Mouse (Mus musculus): ENCODE measurements around the gene Arhgdib. TPM values are rescaled to one million over a fixed set of nuclear protein-coding genes. Genes with fewer than 3 reads are reported as not detected.
"Not testable (repeated sequence)": the region's sequence is repeated elsewhere in the genome, so short reads cannot be mapped to it uniquely, and the experiment has no call there.

The Arhgdib gene
- total RNA-seq, 2 experiments from 2014 or later = 16.6 to 17.0 TPM

DNA sequence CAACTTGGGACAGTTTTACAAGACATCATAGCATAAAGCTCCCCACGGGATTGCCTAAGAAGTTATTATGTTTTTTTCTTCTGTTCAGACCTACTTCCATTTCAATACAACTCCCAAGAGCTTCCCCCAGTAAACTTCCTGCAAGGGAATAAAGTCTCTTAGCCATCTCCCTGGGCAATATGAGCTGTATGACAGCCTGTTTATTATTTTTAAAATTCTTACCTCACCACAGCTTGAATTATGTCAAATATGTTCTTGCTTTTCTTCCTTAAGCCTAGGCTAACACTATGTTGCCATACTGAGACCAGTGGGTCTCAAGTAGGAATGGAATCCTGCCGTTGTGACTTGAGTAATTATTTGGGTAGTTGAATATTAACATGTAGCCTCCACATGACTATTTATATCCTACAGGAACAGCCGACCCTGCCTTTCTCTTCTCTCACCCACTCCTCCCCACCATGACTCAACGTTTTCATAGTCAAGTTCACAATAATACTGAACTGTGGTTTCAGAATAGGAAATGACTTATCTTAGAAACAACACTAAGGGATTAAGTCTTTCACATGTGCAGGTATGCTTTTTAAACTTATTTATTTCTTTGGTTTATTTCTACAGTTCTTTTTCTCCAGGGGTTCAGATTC, 41.2 kb downstream of the Arhgdib start:
- intact Hi-C loops (cut with DNase I) = no loop called here
- no peak for DNase-seq (ENCODE audit: low spot score in 2 of 2)

- intact Hi-C loops (cut with DNase I) = no loop called here
- DNase-seq (ENCODE audit: low spot score in 2 of 2) = no peak
These were observed 42.7 kb downstream of the Arhgdib start for GRCm38 (mm10) chr6:136898954-136899353.

DNA sequence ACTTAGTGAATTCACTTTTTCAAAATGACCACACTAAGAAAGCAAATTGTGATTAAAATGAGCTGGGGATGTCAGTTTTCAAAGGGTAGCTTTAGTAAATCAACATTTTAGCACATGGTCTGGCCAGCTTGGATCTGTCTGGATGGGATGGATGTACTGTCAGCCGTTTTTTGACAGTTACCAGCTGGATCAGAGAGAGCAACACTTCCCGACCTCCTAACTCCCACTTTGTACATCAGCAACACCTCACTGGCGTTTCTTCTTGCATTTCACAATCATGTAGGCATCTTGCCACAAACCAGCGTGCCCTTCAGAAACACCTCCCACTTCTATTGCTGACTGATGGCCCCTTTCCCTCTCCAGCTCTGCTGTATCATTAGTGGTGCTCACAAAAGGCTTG, 43.5 kb downstream of the Arhgdib start:
- intact Hi-C loops (cut with DNase I) = no loop called here
- DNase-seq (ENCODE audit: low spot score in 2 of 2) = no peak

GRCm38 (mm10) chr6:136897789-136898188, 43.9 kb downstream of the Arhgdib start:
- no peak for DNase-seq (ENCODE audit: low spot score in 2 of 2)
- intact Hi-C loops (cut with DNase I) = no loop called here

DNA sequence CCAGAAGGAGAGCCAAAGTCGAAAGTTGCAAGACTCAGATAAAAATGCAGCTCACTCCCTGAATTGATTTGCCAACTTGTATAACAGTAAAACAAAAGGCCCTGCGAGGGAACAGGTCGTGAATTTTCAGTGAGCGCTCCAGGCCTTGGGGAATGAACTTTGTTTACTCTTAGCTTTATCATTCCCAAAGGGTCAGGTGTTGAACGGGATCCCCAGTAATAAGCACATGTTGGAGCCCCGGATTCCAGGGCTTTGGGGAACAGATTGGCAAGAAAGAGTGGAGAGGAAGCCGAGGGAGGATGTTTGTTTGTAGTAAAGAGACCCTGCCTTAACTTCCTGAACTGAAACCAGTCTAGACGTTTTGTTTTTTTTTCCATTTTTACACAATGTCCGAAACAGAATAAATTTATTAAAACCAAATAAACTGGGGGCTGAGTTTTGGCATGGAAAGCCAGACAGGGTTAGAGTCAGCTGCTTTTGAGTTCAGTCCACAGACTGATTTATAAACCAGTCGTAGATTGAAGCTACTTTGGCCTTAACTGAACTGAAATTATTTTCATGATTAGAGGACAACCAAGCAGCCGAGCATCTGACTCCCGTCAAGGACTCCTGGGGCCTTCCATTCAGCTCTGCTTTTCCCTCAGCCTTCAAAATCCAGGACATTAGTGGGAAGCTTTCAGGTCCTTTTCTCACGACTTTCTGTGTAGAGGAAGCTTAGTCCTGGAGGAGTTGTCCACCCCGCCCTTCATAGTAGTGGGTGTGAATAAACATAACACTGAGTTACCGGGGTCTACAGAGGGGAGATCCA, 47.0 kb downstream of the Arhgdib start:
- intact Hi-C loops (cut with DNase I) = no loop called here

DNA sequence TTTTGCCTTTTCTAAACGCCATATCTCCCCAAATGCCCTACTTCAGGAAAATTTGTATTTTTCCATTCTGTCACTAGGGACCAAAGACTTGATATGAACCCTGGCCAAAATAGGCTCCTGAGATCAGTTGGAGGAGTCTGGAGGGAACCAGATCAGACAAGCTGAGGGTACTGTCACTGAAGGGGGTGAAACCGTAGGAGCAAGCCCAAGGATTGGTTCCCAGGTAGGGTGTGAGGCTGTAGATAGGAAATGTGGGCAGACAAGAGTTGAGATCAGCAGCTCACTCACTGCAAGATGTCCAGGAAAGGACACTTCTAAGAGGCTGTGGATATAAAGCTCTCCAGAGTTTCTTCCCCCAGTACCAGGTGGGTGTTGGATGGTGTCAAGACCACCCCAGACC, 49.7 kb downstream of the Arhgdib start:
- intact Hi-C loops (cut with DNase I) = no loop called here
- DNase-seq (ENCODE audit: low spot score in 2 of 2) = no peak

More for the DNA sequence above, 47.0 kb downstream of the Arhgdib start:
- DNase-seq (ENCODE audit: low spot score in 2 of 2) = no peak

DNA sequence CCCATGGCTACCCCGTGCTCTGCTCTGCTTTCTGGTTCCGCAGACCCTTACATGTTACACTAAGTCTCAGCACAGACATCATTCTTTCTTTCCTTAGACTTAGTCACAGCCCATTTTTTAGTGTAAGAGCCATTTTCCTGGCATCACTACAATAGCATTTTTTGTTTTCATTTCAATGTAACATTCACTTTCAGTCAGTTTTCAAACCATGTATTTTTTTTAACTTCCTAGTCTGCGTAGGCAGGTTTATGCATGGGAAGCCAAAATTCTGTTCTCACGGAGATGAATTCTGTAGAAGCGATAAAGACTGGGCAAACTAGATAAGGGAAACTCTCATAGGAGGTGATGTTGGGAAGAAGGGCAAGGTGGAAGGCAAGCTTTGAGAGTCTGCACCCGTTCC, 52.1 kb downstream of the Arhgdib start:
- intact Hi-C loops (cut with DNase I) = no loop called here
- DNase-seq (ENCODE audit: low spot score in 2 of 2) = peak in 1 of 2 experiments; percentile 44

DNA sequence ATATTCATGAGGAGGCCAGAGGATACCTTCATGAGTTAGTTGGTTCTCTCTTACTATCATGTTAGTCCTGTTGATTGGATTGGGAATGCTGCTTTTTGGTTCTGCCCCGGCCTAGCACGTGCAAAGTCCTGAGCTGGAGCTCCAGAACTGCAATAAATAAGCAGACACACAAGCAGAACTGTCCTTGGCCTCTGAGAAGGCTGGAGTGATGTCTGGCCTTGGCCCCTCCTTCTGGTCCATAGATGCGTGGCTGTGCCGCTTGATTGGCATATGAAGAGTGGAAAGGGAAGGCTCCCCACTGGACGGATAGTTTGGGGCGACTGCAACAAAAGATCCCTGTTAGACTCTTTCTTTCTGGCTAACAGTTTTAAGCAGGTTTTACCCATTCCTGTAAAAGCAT, 52.6 kb downstream of the Arhgdib start:
- no peak for DNase-seq (ENCODE audit: low spot score in 2 of 2)
- intact Hi-C loops (cut with DNase I) = no loop called here

GRCm38 (mm10) chr6:136887854-136888253, 53.8 kb downstream of the Arhgdib start:
- no peak for DNase-seq (ENCODE audit: low spot score in 2 of 2)
- intact Hi-C loops (cut with DNase I) = no loop called here

- intact Hi-C loops (cut with DNase I) = not testable (repeated sequence)
These were observed 56.9 kb downstream of the Arhgdib start for GRCm38 (mm10) chr6:136884766-136885165.

DNA sequence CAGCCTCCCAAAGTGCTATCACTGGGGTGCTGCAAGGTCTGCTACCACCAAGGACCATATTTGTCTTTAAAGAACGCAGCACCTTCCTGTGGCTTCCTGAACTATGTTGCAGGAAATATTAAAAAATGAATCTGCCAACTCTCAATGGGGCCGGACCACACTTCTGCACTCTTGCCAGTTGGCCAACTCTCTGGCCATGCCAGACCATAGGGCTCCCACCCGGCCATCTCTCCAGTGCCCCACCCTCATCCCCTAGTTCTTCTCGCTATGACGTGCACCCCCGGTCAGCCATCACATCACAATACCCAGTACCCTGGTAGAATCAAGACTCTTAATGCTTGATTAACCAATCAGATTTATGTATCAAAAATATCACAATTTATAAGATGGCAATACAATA, 57.7 kb downstream of the Arhgdib start:
- intact Hi-C loops (cut with DNase I) = no loop called here
- no peak for DNase-seq (ENCODE audit: low spot score in 2 of 2)

More at GRCm38 (mm10) chr6:136884766-136885165, 56.9 kb downstream of the Arhgdib start:
- not testable (repeated sequence) for DNase-seq (ENCODE audit: low spot score in 2 of 2)

DNA sequence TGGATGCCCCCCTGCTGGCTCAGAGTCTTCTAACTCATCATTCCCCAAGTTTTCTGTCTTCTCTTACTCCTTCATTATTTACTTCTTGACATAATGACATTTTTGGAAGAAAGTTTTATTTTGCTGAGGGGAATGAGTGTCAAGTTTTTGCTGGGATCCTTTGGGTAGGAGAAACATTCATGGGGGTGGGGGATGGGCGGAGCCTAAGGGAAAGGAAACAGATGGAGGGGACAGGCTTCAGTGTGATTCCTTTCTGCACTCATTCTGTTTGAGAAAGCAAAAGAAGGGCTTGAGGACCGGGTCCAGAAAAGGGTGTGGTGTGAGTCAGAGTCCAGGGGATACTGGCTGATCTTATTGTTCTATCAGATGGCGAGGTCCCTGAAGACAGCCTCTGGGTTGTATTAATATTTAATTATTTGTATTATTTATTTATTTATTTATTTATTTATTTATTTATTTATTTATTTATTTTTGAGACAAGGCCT, 58.2 kb downstream of the Arhgdib start:
- intact Hi-C loops (cut with DNase I) = no loop called here
- DNase-seq (ENCODE audit: low spot score in 2 of 2) = no peak

DNA sequence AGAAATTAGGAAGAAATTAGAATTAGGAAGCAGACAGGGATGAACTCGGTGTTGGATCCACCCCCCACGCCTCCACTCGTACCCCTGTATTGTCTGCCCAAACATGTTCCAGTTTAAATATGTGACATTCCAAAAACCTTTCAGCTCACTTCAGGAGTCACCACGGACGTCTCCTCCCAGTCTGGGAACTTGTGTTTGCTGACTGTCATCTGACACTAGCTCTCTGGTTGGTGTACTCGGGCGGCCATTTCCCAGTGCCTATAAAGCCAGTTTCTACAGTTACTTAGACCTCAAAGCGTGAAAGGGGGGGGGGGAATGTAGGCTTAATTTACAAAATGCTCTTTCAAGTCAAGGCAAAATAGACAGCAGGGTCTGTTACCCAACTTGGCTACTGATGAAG, 60.0 kb downstream of the Arhgdib start:
- no peak for DNase-seq (ENCODE audit: low spot score in 2 of 2)
- intact Hi-C loops (cut with DNase I) = no loop called here

DNA sequence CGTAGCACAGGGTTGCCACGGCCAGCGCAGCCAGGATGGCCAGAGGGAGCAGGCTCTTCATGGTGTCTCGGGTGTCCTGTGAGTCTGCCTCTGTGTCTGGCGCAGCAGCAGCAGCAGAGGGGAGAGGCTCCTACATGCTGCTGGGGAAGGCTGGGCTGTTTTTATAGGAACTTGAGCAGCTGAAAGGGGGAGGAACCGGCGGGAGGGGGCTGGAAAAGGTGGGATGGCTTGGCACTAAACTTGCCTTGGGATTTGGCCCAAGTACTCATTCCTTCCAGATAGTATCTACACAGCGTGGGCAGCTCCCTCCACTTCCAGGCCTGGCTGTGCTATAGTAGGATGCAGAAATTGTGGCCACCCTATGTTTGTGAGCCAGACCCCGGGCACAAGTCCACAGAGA, 66.0 kb downstream of the Arhgdib start, which contains the start of gene Mgp:
TSS of gene Mgp (minus strand) at position 154 of the 400 bp plus-strand sequence.
- peak; percentile 33 to 35 for DNase-seq (ENCODE audit: low spot score in 2 of 2)
- intact Hi-C loops (cut with DNase I) = no loop called here

- DNase-seq (ENCODE audit: low spot score in 2 of 2) = peak; percentile 43 to 46
- intact Hi-C loops (cut with DNase I) = no loop called here
These were observed 67.1 kb downstream of the Arhgdib start for GRCm38 (mm10) chr6:136874599-136874998.

Other genes starting within 250 kb of the Arhgdib start
- under 1 TPM; 0.42 to 0.57 TPM for gene Gucy2c, start 160.1 kb downstream of the Arhgdib start, total RNA-seq (2021)
- gene Hist4h4, start 137.5 kb downstream of the Arhgdib start, total RNA-seq (2021) = 10 to 100 TPM in 1 of 2 experiments, 1 to 10 TPM in 1; 7.9 to 10.4 TPM
- gene H2afj, start 133.7 kb downstream of the Arhgdib start, total RNA-seq (2021) = 10 to 100 TPM; 65.7 to 66.8 TPM
- 1 to 10 TPM; 2.7 to 4.8 TPM for gene BC049715, start 114.3 kb downstream of the Arhgdib start, total RNA-seq (2021)
- gene Wbp11, start 113.7 kb downstream of the Arhgdib start, total RNA-seq (2021) = 100 to 1,000 TPM; 120 to 128 TPM
- gene Smco3, start 106.4 kb downstream of the Arhgdib start, total RNA-seq (2021) = 1 to 10 TPM; 2.1 to 4.2 TPM
- gene Art4, start 84.2 kb downstream of the Arhgdib start, total RNA-seq (2021) = under 1 TPM in 1 of 2 experiments, not detected in 1; 0.21 TPM
- 10 to 100 TPM; 44.9 to 54.4 TPM for gene Mgp, start 66.1 kb downstream of the Arhgdib start, total RNA-seq (2021)
- gene Erp27, start 19.7 kb downstream of the Arhgdib start, total RNA-seq (2021) = under 1 TPM; 0.34 to 0.81 TPM
- gene Pde6h, start 18.1 kb downstream of the Arhgdib start, total RNA-seq (2021) = 1 to 10 TPM; 1.3 to 1.6 TPM
- gene Rerg, start 228.6 kb upstream of the Arhgdib start, total RNA-seq (2021) = 1 to 10 TPM; 8.1 to 9.3 TPM